Mouse (Mus musculus) myocyte (in vitro differentiated cells): ENCODE data around the gene Uqcrfs1. TPM values are rescaled to one million over a fixed set of nuclear protein-coding genes. Genes with fewer than 3 reads are reported as not detected.

ENCODE experiments used
- H3K27me3 ChIP-seq: one replicate; pipeline ENCODE4 v1.6.1; 2011; ENCODE audit not compliant: control insufficient read depth, insufficient read depth, insufficient read length
- H3K36me3 ChIP-seq: one replicate; pipeline ENCODE4 v1.6.1; 2011; ENCODE audit not compliant: control insufficient read depth, insufficient read depth
- H3K4me2 ChIP-seq: one replicate; pipeline ENCODE4 v1.6.1; 2011; ENCODE audit warnings: low read depth, control low read depth
- H3K4me3 ChIP-seq: one replicate; pipeline ENCODE4 v1.5.1; 2011; ENCODE audit warnings: mild to moderate bottlenecking, control low read depth, moderate library complexity
- H3K79me2 ChIP-seq: one replicate; pipeline ENCODE4 v1.6.1; 2011; ENCODE audit not compliant: control insufficient read depth, insufficient read depth
- H3ac ChIP-seq: one replicate; pipeline ENCODE4 v1.6.1; 2011; ENCODE audit not compliant: control insufficient read depth, insufficient read length
- CEBPB ChIP-seq: IDR thresholded peaks from 2 replicates; pipeline ENCODE4 v1.6.1; 2011; ENCODE audit warnings: mild to moderate bottlenecking, moderate library complexity; ENCODE audit not compliant: poor library complexity, insufficient read depth, severe bottlenecking
- E2F4 ChIP-seq: IDR thresholded peaks from one replicate; pipeline ENCODE4 v1.6.1; 2011; ENCODE audit warnings: mild to moderate bottlenecking, control low read depth, moderate library complexity; ENCODE audit not compliant: insufficient read depth
- MAX ChIP-seq: IDR thresholded peaks from one replicate; pipeline ENCODE4 v1.6.1; 2011; ENCODE audit warnings: low read depth, mild to moderate bottlenecking, control low read depth
- MYOD1 ChIP-seq, 3 experiments: IDR thresholded peaks; one replicate each; pipeline ENCODE4 v1.6.1; 2011; ENCODE audit warnings: control low read depth in 2 of 3, low read depth in 2 of 3, mild to moderate bottlenecking in 2 of 3, moderate library complexity in 1 of 3; ENCODE audit not compliant: insufficient read length in 2 of 3, control insufficient read depth in 1 of 3
- MYOG ChIP-seq, 3 experiments: IDR thresholded peaks; one replicate each; pipeline ENCODE4 v1.6.1; 2011; ENCODE audit warnings: control low read depth in 2 of 3, low read depth in 2 of 3, mild to moderate bottlenecking in 2 of 3; ENCODE audit not compliant: insufficient read length in 2 of 3, control insufficient read depth in 1 of 3, insufficient read depth in 1 of 3
- POLR2A ChIP-seq: IDR thresholded peaks from one replicate; pipeline ENCODE4 v1.6.1; 2011; ENCODE audit warnings: low read depth, mild to moderate bottlenecking, control low read depth, moderate library complexity; ENCODE audit not compliant: insufficient read length
- POLR2AphosphoS2 ChIP-seq: IDR thresholded peaks from one replicate; pipeline ENCODE4 v1.6.1; 2011; ENCODE audit warnings: low read depth, control low read depth; ENCODE audit not compliant: insufficient read length
- REST ChIP-seq: IDR thresholded peaks from one replicate; pipeline ENCODE4 v1.6.1; 2011; ENCODE audit warnings: mild to moderate bottlenecking, control low read depth, moderate library complexity; ENCODE audit not compliant: insufficient read depth, insufficient read length
- SRF ChIP-seq: IDR thresholded peaks from one replicate; pipeline ENCODE4 v1.6.1; 2011; ENCODE audit warnings: low read depth; ENCODE audit not compliant: control insufficient read depth, insufficient read length
- TCF12 ChIP-seq: IDR thresholded peaks from one replicate; pipeline ENCODE4 v1.6.1; 2011; ENCODE audit warnings: mild to moderate bottlenecking, control low read depth; ENCODE audit not compliant: poor library complexity, insufficient read depth, severe bottlenecking
- TCF3 ChIP-seq: IDR thresholded peaks from one replicate; pipeline ENCODE4 v1.6.1; 2011; ENCODE audit warnings: low read depth, control low read depth; ENCODE audit not compliant: insufficient read length
- USF1 ChIP-seq: IDR thresholded peaks from one replicate; pipeline ENCODE4 v1.6.1; 2011; ENCODE audit warnings: low read depth, mild to moderate bottlenecking, control low read depth, moderate library complexity
- polyA plus RNA-seq: library from polyadenylated mRNA; unstranded; fragments of >200 nt; fragmentation: generic; extraction: Trizol; gene quantifications from one replicate; pipeline ENCODE4 v1.2.1, GENCODE M21; 2012; ENCODE audit warnings: missing spikeins

Uqcrfs1 gene
- polyA plus RNA-seq, 1 experiment: 229 TPM

DNA sequence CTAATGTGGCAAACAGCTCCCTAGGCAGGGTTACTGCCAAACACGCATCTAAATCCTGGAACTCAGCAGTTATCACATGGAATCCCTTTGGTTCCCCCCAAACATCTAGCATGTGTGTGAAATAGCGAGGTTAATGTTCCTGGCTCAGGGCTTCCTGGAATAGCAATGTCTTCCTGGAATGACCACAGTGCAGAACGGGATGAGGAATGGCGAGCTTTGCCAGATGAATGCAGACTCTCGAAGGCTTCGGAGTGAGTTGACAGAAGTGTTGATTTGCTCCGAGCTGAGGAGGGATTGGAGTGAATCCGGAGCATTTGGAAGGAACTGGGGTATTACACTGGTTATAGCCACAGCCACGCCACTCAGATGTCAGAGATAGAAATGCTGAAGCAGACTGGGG, 21.2 kb downstream of the Uqcrfs1 start:
- no peaks in the 10 kb centered on the region for H3K36me3 ChIP-seq
- no peak overlapping the region for H3ac ChIP-seq
- no peaks in the 10 kb centered on the region for H3K27me3 ChIP-seq
- no peak overlapping the region for H3K4me2 ChIP-seq
- no peak for TF ChIP-seq USF1
- no peak for TF ChIP-seq REST
- TF ChIP-seq MYOD1 (IDR thresholded peaks at IDR 0.05; ENCODE audit: control insufficient read depth in 1 of 3, insufficient read length in 2 of 3, low read depth in 2 of 3): no peak
- no peak for TF ChIP-seq E2F4
- TF ChIP-seq MAX: no peak
- no peak for TF ChIP-seq CEBPB
- no peak for TF ChIP-seq POLR2A
- TF ChIP-seq TCF12: no peak
- TF ChIP-seq TCF3: no peak
- no peak for TF ChIP-seq MYOG (IDR thresholded peaks at IDR 0.05; ENCODE audit: control insufficient read depth in 1 of 3, insufficient read depth in 1 of 3, insufficient read length in 2 of 3, low read depth in 2 of 3)
- TF ChIP-seq POLR2AphosphoS2: no peak
- TF ChIP-seq SRF: no peak
- H3K79me2 ChIP-seq: no peaks in the 10 kb centered on the region
- H3K4me3 ChIP-seq: no peak overlapping the region

DNA sequence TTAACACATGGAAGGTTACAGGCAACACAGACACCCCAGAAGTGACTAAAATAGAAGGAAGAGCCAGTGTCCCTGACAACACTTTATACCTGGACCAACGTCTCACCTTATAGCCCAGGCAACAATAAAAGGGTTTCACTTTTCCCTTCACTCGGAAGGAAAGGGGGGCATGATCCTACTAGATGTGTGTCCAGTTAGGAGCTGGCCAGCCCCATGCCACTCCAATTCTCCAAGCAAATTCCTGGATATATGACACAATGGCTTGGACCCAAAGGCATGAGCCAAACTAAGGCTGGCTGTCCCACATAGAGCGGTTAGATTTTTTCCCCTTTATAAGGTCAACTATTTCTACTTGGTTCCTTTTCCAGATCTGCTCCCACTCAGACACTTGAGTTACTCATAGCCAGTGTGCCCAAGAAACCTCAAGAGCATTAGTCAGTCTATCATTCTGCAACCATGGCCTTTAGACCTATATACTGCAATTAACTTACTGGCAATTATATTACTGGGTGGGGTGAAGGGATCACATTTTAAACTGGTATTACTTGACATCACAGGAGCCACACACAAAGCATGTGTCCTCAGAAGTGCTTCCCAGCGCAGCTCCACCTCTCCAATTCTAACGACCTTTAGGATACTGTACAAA, 21.8 kb downstream of the Uqcrfs1 start:
- no peaks in the 10 kb centered on the region for H3K79me2 ChIP-seq

DNA sequence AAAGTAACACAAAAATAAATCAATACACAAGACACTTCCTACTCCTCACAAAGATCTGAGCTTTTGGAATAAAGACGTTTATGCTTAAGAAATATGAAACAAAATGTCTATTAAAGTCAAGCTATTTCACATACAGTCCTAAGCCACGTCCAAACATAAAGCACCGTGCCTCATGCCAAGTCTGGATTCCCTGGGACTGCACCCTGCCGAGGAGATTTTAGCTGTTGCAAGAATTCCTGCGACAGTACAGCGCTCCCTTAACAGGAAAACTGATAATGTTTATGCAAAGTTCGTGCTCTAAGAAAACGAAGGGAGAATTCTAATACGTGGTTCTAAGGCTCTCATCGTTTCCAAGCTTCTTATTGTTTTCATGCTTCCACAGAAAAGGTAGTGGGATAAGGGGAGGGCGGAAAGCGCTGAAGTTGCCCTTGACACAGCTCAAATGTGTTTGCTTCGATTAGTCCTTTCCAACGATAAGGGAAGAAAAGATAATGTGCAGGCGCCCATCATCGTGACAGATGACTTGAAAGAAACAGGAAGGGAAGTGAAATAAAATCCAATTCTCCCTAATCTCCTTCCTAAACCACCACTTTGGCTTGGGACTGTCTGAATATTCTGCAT, 23.8 kb downstream of the Uqcrfs1 start:
- no peaks in the 10 kb centered on the region for H3K27me3 ChIP-seq
- no peak overlapping the region for H3K4me3 ChIP-seq
- TF ChIP-seq MYOD1 (IDR thresholded peaks at IDR 0.05; ENCODE audit: control insufficient read depth in 1 of 3, insufficient read length in 2 of 3, low read depth in 2 of 3) (no peak), TCF12 (no peak), REST (no peak), POLR2A (no peak), TCF3 (no peak), POLR2AphosphoS2 (no peak), MAX (no peak), USF1 (no peak), SRF (no peak), CEBPB (no peak), E2F4 (no peak), MYOG (IDR thresholded peaks at IDR 0.05; ENCODE audit: control insufficient read depth in 1 of 3, insufficient read depth in 1 of 3, insufficient read length in 2 of 3, low read depth in 2 of 3) (no peak)
- H3K4me2 ChIP-seq: no peak overlapping the region
- H3K36me3 ChIP-seq: no peaks in the 10 kb centered on the region
- H3ac ChIP-seq: no peak overlapping the region
- no peaks in the 10 kb centered on the region for H3K79me2 ChIP-seq

More for the DNA sequence above, 21.8 kb downstream of the Uqcrfs1 start:
- no peak overlapping the region for H3K4me3 ChIP-seq
- H3K36me3 ChIP-seq: no peaks in the 10 kb centered on the region
- TF ChIP-seq SRF (no peak), POLR2A (no peak), POLR2AphosphoS2 (no peak)
- H3ac ChIP-seq: no peak overlapping the region
- H3K4me2 ChIP-seq: no peak overlapping the region
- H3K27me3 ChIP-seq: no peaks in the 10 kb centered on the region

DNA sequence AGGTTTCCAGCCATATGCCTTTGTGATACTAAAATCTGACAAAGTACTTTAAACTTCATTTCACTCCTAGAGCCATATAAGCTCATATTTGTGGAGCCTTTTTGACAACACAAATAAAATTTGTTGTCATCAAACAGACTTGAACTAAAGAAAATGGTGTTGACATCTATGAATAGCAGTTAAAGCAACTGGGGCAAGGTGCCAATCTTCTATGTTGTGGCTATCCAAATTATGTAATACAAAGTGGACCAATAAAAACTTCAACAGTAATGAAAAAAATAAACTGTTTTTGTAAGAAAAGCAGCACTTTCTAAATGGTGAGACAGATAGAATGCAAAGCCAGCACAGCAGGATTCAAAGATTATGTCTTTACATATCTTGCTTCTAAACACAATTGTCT, 27.0 kb downstream of the Uqcrfs1 start:
- Histone ChIP-seq H3K27me3 (no peaks in the 10 kb centered on the region), H3K4me2 (no peak overlapping the region), H3K79me2 (no peaks in the 10 kb centered on the region), H3K36me3 (no peaks in the 10 kb centered on the region), H3K4me3 (no peak overlapping the region), H3ac (no peak overlapping the region)
- no peak for TF ChIP-seq POLR2A
- TF ChIP-seq CEBPB: no peak

DNA sequence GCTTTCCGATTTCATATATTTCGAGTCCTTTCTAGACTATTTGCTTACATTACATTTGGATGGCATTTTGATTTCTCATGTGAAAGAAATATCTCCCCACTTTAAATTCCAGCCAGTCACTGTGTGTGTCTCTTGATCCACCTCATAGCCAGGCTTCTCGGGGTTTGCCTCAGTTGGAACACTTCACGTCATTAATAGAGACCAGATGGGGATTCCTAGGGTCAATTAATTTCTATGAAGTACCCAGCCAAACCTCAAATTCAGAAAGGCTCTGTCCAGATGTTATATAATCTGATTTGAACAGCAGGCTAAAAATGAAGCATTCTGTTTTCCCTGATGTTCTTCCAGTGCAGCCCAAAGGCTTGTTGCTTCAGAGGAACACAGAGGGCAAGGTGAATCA, 37.5 kb downstream of the Uqcrfs1 start:
- Histone ChIP-seq H3ac (no peak overlapping the region), H3K4me2 (no peak overlapping the region), H3K27me3 (no peaks in the 10 kb centered on the region), H3K79me2 (no peaks in the 10 kb centered on the region), H3K36me3 (no peaks in the 10 kb centered on the region), H3K4me3 (no peak overlapping the region)
- no peak for TF ChIP-seq POLR2AphosphoS2
- no peak for TF ChIP-seq TCF12
- no peak for TF ChIP-seq SRF
- no peak for TF ChIP-seq E2F4
- TF ChIP-seq USF1: no peak
- no peak for TF ChIP-seq MAX
- TF ChIP-seq MYOD1 (IDR thresholded peaks at IDR 0.05; ENCODE audit: control insufficient read depth in 1 of 3, insufficient read length in 2 of 3, low read depth in 2 of 3): no peak
- TF ChIP-seq CEBPB: no peak
- no peak for TF ChIP-seq REST
- TF ChIP-seq POLR2A: no peak
